Mouse (Mus musculus): ENCODE data around the gene Camk2d.

DNA sequence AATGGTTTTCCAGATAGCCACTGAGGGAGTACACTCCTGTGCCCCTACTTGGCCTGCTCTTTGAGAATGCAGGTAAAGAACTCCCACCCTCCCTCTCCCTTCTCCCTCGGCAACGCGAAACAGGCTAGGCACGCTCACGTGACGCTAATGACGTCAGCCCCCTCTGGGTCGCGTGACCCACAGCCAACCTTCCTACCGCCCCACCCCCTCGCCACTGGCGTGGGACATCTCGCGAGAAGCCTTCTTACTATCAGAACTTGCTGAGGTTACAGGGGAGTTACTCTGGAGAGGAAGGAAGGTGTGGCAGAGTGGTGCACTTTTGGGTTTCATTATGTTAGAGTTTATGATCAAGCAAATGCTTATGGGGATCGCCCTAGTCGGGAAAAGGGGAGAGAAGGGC, at the start of gene Camk2d:
- TF ChIP-seq EP300 (IDR thresholded peaks at IDR 0.05) (peak; percentile 98), CTCF (IDR thresholded peaks at IDR 0.05) (no peak)
